Mouse (Mus musculus) E14TG2a.4 (cell line): ENCODE results near the gene Rdh19.

Experiments
- CTCF ChIP-seq: conservative IDR thresholded peaks from 2 replicates; pipeline ENCODE4 v1.5.1; 2014; ENCODE audit warnings: low read length
- NANOG ChIP-seq: IDR thresholded peaks from 2 replicates; pipeline ENCODE4 v1.6.1; 2014; ENCODE audit warnings: borderline replicate concordance, low read length, mixed read lengths
- POU5F1 ChIP-seq: IDR thresholded peaks from 2 replicates; pipeline ENCODE4 v1.6.1; 2014; ENCODE audit warnings: low read length, borderline replicate concordance

DNA sequence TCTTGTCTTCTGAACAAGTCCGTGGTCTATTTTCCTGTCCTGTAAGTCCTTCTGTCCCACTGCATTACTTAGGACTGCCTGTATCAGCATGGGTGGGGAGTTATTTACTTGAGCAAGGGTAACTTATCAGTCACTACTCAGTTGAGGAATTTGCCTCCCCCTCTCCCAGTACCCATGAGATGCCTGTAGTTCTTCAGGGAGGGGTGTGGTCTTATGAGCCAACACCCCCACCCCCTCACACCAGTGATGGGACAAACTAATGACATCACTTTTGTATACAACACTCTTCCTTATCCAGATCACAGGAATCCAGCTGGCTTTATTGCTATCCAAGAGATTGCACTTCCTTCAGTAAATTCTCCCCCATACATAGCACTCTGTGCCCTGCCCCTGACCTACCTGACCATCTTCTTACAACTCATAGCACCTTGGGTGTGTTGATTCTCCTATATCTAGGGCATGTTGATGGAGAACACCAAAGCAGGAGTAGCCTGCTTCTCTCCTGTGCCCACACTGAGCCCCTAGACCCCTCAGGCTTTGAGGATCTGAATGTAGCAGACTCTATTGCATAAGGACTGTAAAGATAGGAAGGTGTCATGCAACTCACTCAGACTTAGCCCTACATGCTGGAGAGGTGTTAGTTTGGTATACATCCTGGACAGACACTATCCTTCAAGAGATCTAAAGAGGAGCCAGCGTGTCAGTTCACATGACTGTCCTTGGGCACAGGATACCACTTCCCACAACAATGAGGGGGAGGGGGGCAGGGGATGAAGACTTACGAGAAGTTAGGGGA lies 28.7 kb downstream of the Rdh19 start:
- TF ChIP-seq CTCF (no peak), POU5F1 (no peak), NANOG (no peak)
